Mouse (Mus musculus): ENCODE data around the gene Olfr1477. TPM values are rescaled to one million over a fixed set of nuclear protein-coding genes. Genes with fewer than 3 reads are reported as not detected.
"Not testable (repeated sequence)": the region's sequence is repeated elsewhere in the genome, so short reads cannot be mapped to it uniquely, and the experiment has no call there.

The Olfr1477 gene
- total RNA-seq (2014; fragmentation: Nextera tagmentation) (not detected in 2 replicates), total RNA-seq (2017) (0.12 TPM in 1 of 2 replicates, not detected in the other), polyA plus RNA-seq (2012) (not detected in 2 replicates)

GRCm38 (mm10) chr19:13500246-13500645, at the start of gene Olfr1477:
TSS of gene Olfr1477 (plus strand) at chr19:13500546.
- no peak for ATAC-seq (ENCODE audit: extremely low read depth, insufficient number of reproducible peaks, low FRiP score, poor library complexity, severe bottlenecking)
- Histone ChIP-seq H3K4me1 (ENCODE audit: insufficient read depth, low read depth, low read length) (no peaks in the 10 kb centered on the region), H3K9me3 (replicated peaks) (no peaks in the 10 kb centered on the region), H3K36me3 (replicated peaks) (no peaks in the 10 kb centered on the region), H3K27me3 (ENCODE audit: insufficient read depth, low read length) (no peaks in the 10 kb centered on the region), H3K4me3 (ENCODE audit: low read depth, low read length) (no peak within 1 kb of the TSS)
- no peak for DNase-seq (ENCODE audit: low spot score)
- TF ChIP-seq CTCF (IDR thresholded peaks at IDR 0.05; ENCODE audit: low read depth, low read length) (no peak), GATA1 (IDR thresholded peaks at IDR 0.05; ENCODE audit: borderline replicate concordance, low read length) (no peak), GATA2 (IDR thresholded peaks at IDR 0.05; ENCODE audit: borderline replicate concordance, low read depth, low read length) (no peak), TAL1 (conservative IDR thresholded peaks at IDR 0.05; ENCODE audit: low read depth, low read length) (no peak), POLR2AphosphoS5 (IDR thresholded peaks at IDR 0.05; ENCODE audit: insufficient replicate concordance, low read depth, low read length) (no peak)

- Histone ChIP-seq H3K9me3 (replicated peaks) (no peaks in the 10 kb centered on the region), H3K36me3 (replicated peaks) (no peaks in the 10 kb centered on the region), H3K4me3 (ENCODE audit: low read depth, low read length) (no peak within 1 kb of the TSS), H3K27me3 (ENCODE audit: insufficient read depth, low read length) (no peaks in the 10 kb centered on the region), H3K4me1 (ENCODE audit: insufficient read depth, low read depth, low read length) (no peaks in the 10 kb centered on the region)
- ATAC-seq (ENCODE audit: extremely low read depth, insufficient number of reproducible peaks, low FRiP score, poor library complexity, severe bottlenecking) (no peak), DNase-seq (ENCODE audit: low spot score) (no peak)
- no peak for TF ChIP-seq GATA2 (IDR thresholded peaks at IDR 0.05; ENCODE audit: borderline replicate concordance, low read depth, low read length)
- TF ChIP-seq CTCF (IDR thresholded peaks at IDR 0.05; ENCODE audit: low read depth, low read length): no peak
- no peak for TF ChIP-seq GATA1 (IDR thresholded peaks at IDR 0.05; ENCODE audit: borderline replicate concordance, low read length)
- no peak for TF ChIP-seq TAL1 (conservative IDR thresholded peaks at IDR 0.05; ENCODE audit: low read depth, low read length)
- no peak for TF ChIP-seq POLR2AphosphoS5 (IDR thresholded peaks at IDR 0.05; ENCODE audit: insufficient replicate concordance, low read depth, low read length)
Observed at GRCm38 (mm10) chr19:13455986-13456385, 44.4 kb upstream of the Olfr1477 start, which contains the start of gene Olfr1472. TSS of gene Olfr1472 (minus strand) at chr19:13456086.

- not testable (repeated sequence) for H3K4me1 ChIP-seq (ENCODE audit: insufficient read depth, low read depth, low read length); DNase-seq (ENCODE audit: low spot score); ATAC-seq (ENCODE audit: extremely low read depth, insufficient number of reproducible peaks, low FRiP score, poor library complexity, severe bottlenecking); H3K4me3 ChIP-seq (ENCODE audit: low read depth, low read length); H3K27me3 ChIP-seq (ENCODE audit: insufficient read depth, low read length); H3K9me3 ChIP-seq (replicated peaks); H3K36me3 ChIP-seq (replicated peaks)
Observed at GRCm38 (mm10) chr19:13469265-13469664, 31.1 kb upstream of the Olfr1477 start, which contains the start of gene Olfr1474. TSS of gene Olfr1474 (plus strand) at chr19:13469565.

- H3K4me3 ChIP-seq (ENCODE audit: low read depth, low read length): no peak within 1 kb of the TSS
- H3K4me1 ChIP-seq (ENCODE audit: insufficient read depth, low read depth, low read length): no peaks in the 10 kb centered on the region
- H3K36me3 ChIP-seq (replicated peaks): no peaks in the 10 kb centered on the region
- no peak for ATAC-seq (ENCODE audit: extremely low read depth, insufficient number of reproducible peaks, low FRiP score, poor library complexity, severe bottlenecking)
- H3K27me3 ChIP-seq (ENCODE audit: insufficient read depth, low read length): no peaks in the 10 kb centered on the region
- no peak for TF ChIP-seq GATA1 (IDR thresholded peaks at IDR 0.05; ENCODE audit: borderline replicate concordance, low read length)
- TF ChIP-seq POLR2AphosphoS5 (IDR thresholded peaks at IDR 0.05; ENCODE audit: insufficient replicate concordance, low read depth, low read length): no peak
- no peak for TF ChIP-seq CTCF (IDR thresholded peaks at IDR 0.05; ENCODE audit: low read depth, low read length)
- no peak for TF ChIP-seq GATA2 (IDR thresholded peaks at IDR 0.05; ENCODE audit: borderline replicate concordance, low read depth, low read length)
- no peak for TF ChIP-seq TAL1 (conservative IDR thresholded peaks at IDR 0.05; ENCODE audit: low read depth, low read length)
- no peaks in the 10 kb centered on the region for H3K9me3 ChIP-seq (replicated peaks)
- DNase-seq (ENCODE audit: low spot score): no peak
Observed at GRCm38 (mm10) chr19:13480096-13480495, 20.2 kb upstream of the Olfr1477 start, which contains the start of gene Olfr1475. TSS of gene Olfr1475 (minus strand) at chr19:13480196.

GRCm38 (mm10) chr19:13527613-13528012, 27.3 kb downstream of the Olfr1477 start, which contains the start of gene Olfr1480:
TSS of gene Olfr1480 (plus strand) at chr19:13527913.
- ATAC-seq (ENCODE audit: extremely low read depth, insufficient number of reproducible peaks, low FRiP score, poor library complexity, severe bottlenecking) (no peak), DNase-seq (ENCODE audit: low spot score) (no peak)
- H3K36me3 ChIP-seq (replicated peaks): no peaks in the 10 kb centered on the region
- no peaks in the 10 kb centered on the region for H3K27me3 ChIP-seq (ENCODE audit: insufficient read depth, low read length)
- H3K4me3 ChIP-seq (ENCODE audit: low read depth, low read length): no peak within 1 kb of the TSS
- H3K4me1 ChIP-seq (ENCODE audit: insufficient read depth, low read depth, low read length): no peaks in the 10 kb centered on the region
- H3K9me3 ChIP-seq (replicated peaks): no peaks in the 10 kb centered on the region
- no peak for TF ChIP-seq CTCF (IDR thresholded peaks at IDR 0.05; ENCODE audit: low read depth, low read length)
- TF ChIP-seq GATA2 (IDR thresholded peaks at IDR 0.05; ENCODE audit: borderline replicate concordance, low read depth, low read length): no peak
- no peak for TF ChIP-seq POLR2AphosphoS5 (IDR thresholded peaks at IDR 0.05; ENCODE audit: insufficient replicate concordance, low read depth, low read length)
- no peak for TF ChIP-seq TAL1 (conservative IDR thresholded peaks at IDR 0.05; ENCODE audit: low read depth, low read length)
- TF ChIP-seq GATA1 (IDR thresholded peaks at IDR 0.05; ENCODE audit: borderline replicate concordance, low read length): no peak

Other genes starting within 250 kb of the Olfr1477 start
- not detected in 2 replicates for gene Olfr1465, start 185.0 kb upstream of the Olfr1477 start, total RNA-seq (2014; fragmentation: Nextera tagmentation)
- 0.12 and 0.22 TPM in 2 replicates for gene Olfr1465, start 185.0 kb upstream of the Olfr1477 start, total RNA-seq (2017)
- gene Olfr1465, start 185.0 kb upstream of the Olfr1477 start, polyA plus RNA-seq (2012): not detected in 2 replicates
- gene Olfr1466, start 161.7 kb upstream of the Olfr1477 start, total RNA-seq (2014; fragmentation: Nextera tagmentation): not detected in 2 replicates
- 0.33 TPM in 1 of 2 replicates, not detected in the other for gene Olfr1466, start 161.7 kb upstream of the Olfr1477 start, total RNA-seq (2017)
- not detected in 2 replicates for gene Olfr1466, start 161.7 kb upstream of the Olfr1477 start, polyA plus RNA-seq (2012)
- not detected in 2 replicates for gene Olfr1467, start 138.3 kb upstream of the Olfr1477 start, total RNA-seq (2014; fragmentation: Nextera tagmentation)
- gene Olfr1467, start 138.3 kb upstream of the Olfr1477 start, total RNA-seq (2017): 0.05 and 0.06 TPM in 2 replicates
- not detected in 2 replicates for gene Olfr1467, start 138.3 kb upstream of the Olfr1477 start, polyA plus RNA-seq (2012)
- not detected in 2 replicates for gene Olfr1469, start 92.7 kb upstream of the Olfr1477 start, total RNA-seq (2014; fragmentation: Nextera tagmentation)
- 0.16 and 0.17 TPM in 2 replicates for gene Olfr1469, start 92.7 kb upstream of the Olfr1477 start, total RNA-seq (2017)
- not detected in 2 replicates for gene Olfr1469, start 92.7 kb upstream of the Olfr1477 start, polyA plus RNA-seq (2012)
- gene Olfr1471, start 57.1 kb upstream of the Olfr1477 start, total RNA-seq (2014; fragmentation: Nextera tagmentation): not detected in 2 replicates
- 0.23 and 0.33 TPM in 2 replicates for gene Olfr1471, start 57.1 kb upstream of the Olfr1477 start, total RNA-seq (2017)
- gene Olfr1471, start 57.1 kb upstream of the Olfr1477 start, polyA plus RNA-seq (2012): not detected in 2 replicates
- gene Olfr1472, start 44.5 kb upstream of the Olfr1477 start, total RNA-seq (2014; fragmentation: Nextera tagmentation): not detected in 2 replicates
- not detected in 2 replicates for gene Olfr1472, start 44.5 kb upstream of the Olfr1477 start, total RNA-seq (2017)
- gene Olfr1472, start 44.5 kb upstream of the Olfr1477 start, polyA plus RNA-seq (2012): not detected in 2 replicates
- gene Olfr1474, start 31.0 kb upstream of the Olfr1477 start, total RNA-seq (2014; fragmentation: Nextera tagmentation): not detected in 2 replicates
- gene Olfr1474, start 31.0 kb upstream of the Olfr1477 start, total RNA-seq (2017): 1.1 TPM in 1 of 2 replicates, not detected in the other
- gene Olfr1474, start 31.0 kb upstream of the Olfr1477 start, polyA plus RNA-seq (2012): not detected in 2 replicates
- not detected in 2 replicates for gene Olfr1475, start 20.4 kb upstream of the Olfr1477 start, total RNA-seq (2014; fragmentation: Nextera tagmentation)
- gene Olfr1475, start 20.4 kb upstream of the Olfr1477 start, total RNA-seq (2017): 0.12 and 0.22 TPM in 2 replicates
- gene Olfr1475, start 20.4 kb upstream of the Olfr1477 start, polyA plus RNA-seq (2012): not detected in 2 replicates
- gene Olfr1480, start 27.4 kb downstream of the Olfr1477 start, total RNA-seq (2014; fragmentation: Nextera tagmentation): not detected in 2 replicates
- gene Olfr1480, start 27.4 kb downstream of the Olfr1477 start, total RNA-seq (2017): 0.23 TPM in 1 of 2 replicates, not detected in the other
- gene Olfr1480, start 27.4 kb downstream of the Olfr1477 start, polyA plus RNA-seq (2012): not detected in 2 replicates
- not detected in 2 replicates for gene Olfr1484, start 83.0 kb downstream of the Olfr1477 start, total RNA-seq (2014; fragmentation: Nextera tagmentation)
- gene Olfr1484, start 83.0 kb downstream of the Olfr1477 start, total RNA-seq (2017): 0.06 and 0.76 TPM in 2 replicates
- not detected in 2 replicates for gene Olfr1484, start 83.0 kb downstream of the Olfr1477 start, polyA plus RNA-seq (2012)
- not detected in 2 replicates for gene Olfr1487, start 116.8 kb downstream of the Olfr1477 start, total RNA-seq (2014; fragmentation: Nextera tagmentation)
- gene Olfr1487, start 116.8 kb downstream of the Olfr1477 start, total RNA-seq (2017): 0.05 and 0.12 TPM in 2 replicates
- gene Olfr1487, start 116.8 kb downstream of the Olfr1477 start, polyA plus RNA-seq (2012): not detected in 2 replicates
- gene Olfr1489, start 131.1 kb downstream of the Olfr1477 start, total RNA-seq (2014; fragmentation: Nextera tagmentation): not detected in 2 replicates
- gene Olfr1489, start 131.1 kb downstream of the Olfr1477 start, total RNA-seq (2017): 0.12 and 0.44 TPM in 2 replicates
- gene Olfr1489, start 131.1 kb downstream of the Olfr1477 start, polyA plus RNA-seq (2012): not detected in 2 replicates
- gene Olfr1490, start 150.5 kb downstream of the Olfr1477 start, total RNA-seq (2014; fragmentation: Nextera tagmentation): not detected in 2 replicates
- gene Olfr1490, start 150.5 kb downstream of the Olfr1477 start, total RNA-seq (2017): 0.06 TPM in 1 of 2 replicates, not detected in the other
- gene Olfr1490, start 150.5 kb downstream of the Olfr1477 start, polyA plus RNA-seq (2012): not detected in 2 replicates
- gene Olfr1491, start 196.7 kb downstream of the Olfr1477 start, total RNA-seq (2014; fragmentation: Nextera tagmentation): not detected in 2 replicates
- gene Olfr1491, start 196.7 kb downstream of the Olfr1477 start, total RNA-seq (2017): 0.11 and 0.12 TPM in 2 replicates
- not detected in 2 replicates for gene Olfr1491, start 196.7 kb downstream of the Olfr1477 start, polyA plus RNA-seq (2012)
- not detected in 2 replicates for gene Olfr1493-ps1, start 222.7 kb downstream of the Olfr1477 start, total RNA-seq (2014; fragmentation: Nextera tagmentation)
- gene Olfr1493-ps1, start 222.7 kb downstream of the Olfr1477 start, total RNA-seq (2017): 0.11 TPM in 1 of 2 replicates, not detected in the other
- gene Olfr1493-ps1, start 222.7 kb downstream of the Olfr1477 start, polyA plus RNA-seq (2012): not detected in 2 replicates
- gene Olfr1494, start 239.2 kb downstream of the Olfr1477 start, total RNA-seq (2014; fragmentation: Nextera tagmentation): not detected in 2 replicates
- gene Olfr1494, start 239.2 kb downstream of the Olfr1477 start, total RNA-seq (2017): 0.05 and 0.12 TPM in 2 replicates
- gene Olfr1494, start 239.2 kb downstream of the Olfr1477 start, polyA plus RNA-seq (2012): not detected in 2 replicates

Measured in G1E (cell line).